Mouse (Mus musculus) MEL (cell line): ENCODE results near the gene Fermt2. TPM values are rescaled to one million over a fixed set of nuclear protein-coding genes. Genes with fewer than 3 reads are reported as not detected.
"Not testable (repeated sequence)": the region's sequence is repeated elsewhere in the genome, so short reads cannot be mapped to it uniquely, and the experiment has no call there.

Experiments used
- DNase-seq: peaks from one replicate; pipeline ENCODE4 v3.0.0; 2011; ENCODE audit warnings: low read depth, low spot score
- H3K27ac ChIP-seq: 2 replicates; pipeline ENCODE4 v1.5.1; 2012; ENCODE audit warnings: low read depth, mild to moderate bottlenecking, control low read depth, low read length, moderate library complexity; ENCODE audit not compliant: control insufficient read depth
- H3K27me3 ChIP-seq, 2 experiments: fragments of 150-350 bp in 1 of 2; sonication (generic) in 1 of 2; 2 replicates each; pipeline ENCODE4 v1.6.1; 2012; ENCODE audit warnings: low read length in 2 of 2, mild to moderate bottlenecking in 2 of 2, improper control_type of control experiment in 1 of 2, moderate library complexity in 1 of 2; ENCODE audit not compliant: insufficient read depth in 2 of 2, control insufficient read depth in 1 of 2
- H3K36me3 ChIP-seq, 2 experiments: 2 replicates each; pipeline ENCODE4 v1.6.1; 2012 to 2014; ENCODE audit warnings: low read length in 2 of 2, improper control_type of control experiment in 1 of 2, inconsistent platforms in 1 of 2, mild to moderate bottlenecking in 1 of 2; ENCODE audit not compliant: insufficient read depth in 2 of 2, control insufficient read depth in 1 of 2
- H3K4me1 ChIP-seq, 2 experiments: fragments of 150-350 bp in 1 of 2; sonication (generic) in 1 of 2; 2 replicates each; pipeline ENCODE4 v1.6.1; 2012; ENCODE audit warnings: low read length in 2 of 2, improper control_type of control experiment in 1 of 2, mild to moderate bottlenecking in 1 of 2; ENCODE audit not compliant: insufficient read depth in 2 of 2, control insufficient read depth in 1 of 2
- H3K4me3 ChIP-seq, 2 experiments: fragments of 150-350 bp in 1 of 2; sonication (generic) in 1 of 2; 2 replicates each; pipeline ENCODE4 v1.5.1; 2012; ENCODE audit warnings: low read depth in 2 of 2, low read length in 2 of 2, mild to moderate bottlenecking in 2 of 2, moderate library complexity in 2 of 2, control low read depth in 1 of 2, improper control_type of control experiment in 1 of 2; ENCODE audit not compliant: control insufficient read depth in 1 of 2, insufficient read depth in 1 of 2
- H3K79me2 ChIP-seq: 2 replicates; pipeline ENCODE4 v1.6.1; 2012; ENCODE audit warnings: mild to moderate bottlenecking, low read length, moderate library complexity; ENCODE audit not compliant: control insufficient read depth, poor library complexity, insufficient read depth
- H3K9ac ChIP-seq: 2 replicates; pipeline ENCODE4 v1.6.1; 2012; ENCODE audit warnings: low read depth, mild to moderate bottlenecking, control low read depth, low read length, moderate library complexity; ENCODE audit not compliant: control insufficient read depth, poor library complexity, severe bottlenecking
- H3K9me3 ChIP-seq: fragments of 150-350 bp; sonication (generic); replicated peaks from 2 replicates; pipeline ENCODE4 v1.6.1; 2012; ENCODE audit warnings: mild to moderate bottlenecking, low read length, improper control_type of control experiment, moderate library complexity; ENCODE audit not compliant: insufficient read depth
- BHLHE40 ChIP-seq: IDR thresholded peaks from 2 replicates; pipeline ENCODE4 v1.6.1; 2012; ENCODE audit warnings: low read depth, mild to moderate bottlenecking, inconsistent platforms, low read length, improper control_type of control experiment, borderline replicate concordance
- CHD2 ChIP-seq: IDR thresholded peaks from 2 replicates; pipeline ENCODE4 v1.6.1; 2011; ENCODE audit warnings: low read length, improper control_type of control experiment
- ELF1 ChIP-seq: IDR thresholded peaks from 2 replicates; pipeline ENCODE4 v1.6.1; 2014; ENCODE audit warnings: low read depth, mild to moderate bottlenecking, inconsistent platforms, low read length, improper control_type of control experiment, moderate library complexity
- ETS1 ChIP-seq: IDR thresholded peaks from 2 replicates; pipeline ENCODE4 v1.6.1; 2012; ENCODE audit warnings: low read depth, mild to moderate bottlenecking, inconsistent platforms, low read length, improper control_type of control experiment, moderate library complexity
- GABPA ChIP-seq: IDR thresholded peaks from 2 replicates; pipeline ENCODE4 v1.6.1; 2012; ENCODE audit warnings: low read depth, mild to moderate bottlenecking, inconsistent platforms, low read length, improper control_type of control experiment, moderate library complexity
- JUND ChIP-seq: IDR thresholded peaks from 2 replicates; pipeline ENCODE4 v1.6.1; 2011; ENCODE audit warnings: low read depth, mild to moderate bottlenecking, improper control_type of control experiment, low read length
- KAT2A ChIP-seq: conservative IDR thresholded peaks from 2 replicates; pipeline ENCODE4 v1.6.1; 2012; ENCODE audit warnings: low read depth, low read length, improper control_type of control experiment, inconsistent platforms
- MAZ ChIP-seq: IDR thresholded peaks from 2 replicates; pipeline ENCODE4 v1.6.1; 2012; ENCODE audit warnings: low read depth, mild to moderate bottlenecking, inconsistent platforms, low read length, improper control_type of control experiment
- MXI1 ChIP-seq: IDR thresholded peaks from 2 replicates; pipeline ENCODE4 v1.6.1; 2011; ENCODE audit warnings: mild to moderate bottlenecking, low read depth, low read length, improper control_type of control experiment
- MYB ChIP-seq: IDR thresholded peaks from 2 replicates; pipeline ENCODE4 v1.6.1; 2011; ENCODE audit warnings: mild to moderate bottlenecking, low read depth, low read length, improper control_type of control experiment
- MYC ChIP-seq: IDR thresholded peaks from 2 replicates; pipeline ENCODE4 v1.6.1; 2011; ENCODE audit warnings: low read depth, mild to moderate bottlenecking, low read length, improper control_type of control experiment, moderate library complexity
- NELFE ChIP-seq: IDR thresholded peaks from 2 replicates; pipeline ENCODE4 v1.6.1; 2011; ENCODE audit warnings: low read depth, low read length, improper control_type of control experiment
- NRF1 ChIP-seq: IDR thresholded peaks from 2 replicates; pipeline ENCODE4 v1.6.1; 2014; ENCODE audit warnings: low read depth, mild to moderate bottlenecking, inconsistent platforms, low read length, improper control_type of control experiment, moderate library complexity; ENCODE audit not compliant: poor library complexity, insufficient read depth, severe bottlenecking
- POLR2A ChIP-seq, 2 experiments: IDR thresholded peaks; 2 replicates each; pipeline ENCODE4 v1.6.1; 2011 to 2012; ENCODE audit warnings: low read length in 2 of 2, mild to moderate bottlenecking in 2 of 2, control low read depth in 1 of 2, improper control_type of control experiment in 1 of 2, low read depth in 1 of 2, moderate library complexity in 1 of 2; ENCODE audit not compliant: control insufficient read depth in 1 of 2, insufficient read depth in 1 of 2, poor library complexity in 1 of 2
- POLR2AphosphoS5 ChIP-seq: IDR thresholded peaks from 2 replicates; pipeline ENCODE4 v1.6.1; 2012; ENCODE audit warnings: low read depth, borderline replicate concordance, mild to moderate bottlenecking, inconsistent platforms, low read length, moderate library complexity, mixed read lengths
- RAD21 ChIP-seq: IDR thresholded peaks from 2 replicates; pipeline ENCODE4 v1.6.1; 2011; ENCODE audit warnings: mild to moderate bottlenecking, low read depth, low read length, improper control_type of control experiment
- RCOR1 ChIP-seq: IDR thresholded peaks from 2 replicates; pipeline ENCODE4 v1.6.1; 2012; ENCODE audit warnings: low read depth, mild to moderate bottlenecking, inconsistent platforms, low read length, improper control_type of control experiment
- SMC3 ChIP-seq: IDR thresholded peaks from 2 replicates; pipeline ENCODE4 v1.6.1; 2011; ENCODE audit warnings: low read depth, low read length, improper control_type of control experiment
- TBP ChIP-seq: IDR thresholded peaks from 2 replicates; pipeline ENCODE4 v1.8.0; 2011; ENCODE audit warnings: low read depth, low read length, improper control_type of control experiment
- UBTF ChIP-seq: IDR thresholded peaks from 2 replicates; pipeline ENCODE4 v1.6.1; 2012; ENCODE audit warnings: low read depth, mild to moderate bottlenecking, inconsistent platforms, low read length, improper control_type of control experiment, moderate library complexity, borderline replicate concordance; ENCODE audit not compliant: insufficient read depth
- USF1 ChIP-seq: IDR thresholded peaks from 2 replicates; pipeline ENCODE4 v1.6.1; 2014; ENCODE audit warnings: low read depth, mild to moderate bottlenecking, inconsistent platforms, low read length, improper control_type of control experiment, moderate library complexity
- USF2 ChIP-seq, 2 experiments: IDR thresholded peaks; 2 replicates each; pipeline ENCODE4 v1.6.1; 2011 to 2012; ENCODE audit warnings: improper control_type of control experiment in 2 of 2, low read length in 2 of 2, borderline replicate concordance in 1 of 2, inconsistent platforms in 1 of 2, low read depth in 1 of 2, mild to moderate bottlenecking in 1 of 2; ENCODE audit not compliant: insufficient read depth in 1 of 2
- ZKSCAN1 ChIP-seq: IDR thresholded peaks from 2 replicates; pipeline ENCODE4 v1.6.1; 2012; ENCODE audit warnings: low read depth, mild to moderate bottlenecking, inconsistent platforms, low read length, improper control_type of control experiment, moderate library complexity
- ZMIZ1 ChIP-seq: IDR thresholded peaks from 2 replicates; pipeline ENCODE4 v1.6.1; 2012; ENCODE audit warnings: low read depth, mild to moderate bottlenecking, inconsistent platforms, low read length, improper control_type of control experiment, moderate library complexity
- polyA plus RNA-seq, 2 experiments: library from polyadenylated mRNA; stranded (reverse) in 1 of 2; unstranded in 1 of 2; fragments of >175 nt in 1 of 2; fragments of >200 nt in 1 of 2; gene quantifications; 2 replicates each; pipeline versions ENCODE4 v1.2.1 to v1.2.4; 2012; ENCODE audit warnings: low replicate concordance in 2 of 2, low read depth in 1 of 2; ENCODE audit not compliant: insufficient read length in 2 of 2, insufficient read depth in 1 of 2, missing spikeins in 1 of 2
- total RNA-seq: library from RNA; depleted of rRNA; stranded (reverse); fragments of 300-350 nt; gene quantifications from 2 replicates; pipeline ENCODE4 v1.2.3, GENCODE M21; 2012

Fermt2 gene
- total and polyA plus RNA-seq, 3 experiments = not detected

GRCm38 (mm10) chr14:45483361-45483760 lies 46.6 kb downstream of the Fermt2 start:
- H3K4me1 ChIP-seq, H3K36me3 ChIP-seq, H3K27me3 ChIP-seq, DNase-seq, H3K79me2 ChIP-seq, H3K9me3 ChIP-seq, H3K9ac ChIP-seq, H3K4me3 ChIP-seq, H3K27ac ChIP-seq: not testable (repeated sequence)

GRCm38 (mm10) chr14:45478977-45479806 lies 50.7 kb downstream of the Fermt2 start:
- no peaks in the 10 kb centered on the region for H3K79me2 ChIP-seq
- no peak overlapping the region for H3K4me3 ChIP-seq
- DNase-seq = no peak
- H3K27me3 ChIP-seq = peaks cover 0 to 3% of the 10 kb centered on the region in 2 experiments; a peak in 1 of 4 replicates
- no peak overlapping the region for H3K27ac ChIP-seq
- no peak overlapping the region for H3K9ac ChIP-seq
- no peaks in the 10 kb centered on the region for H3K36me3 ChIP-seq
- H3K9me3 ChIP-seq = no peaks in the 10 kb centered on the region
- TF ChIP-seq CHD2 = no peak
- TF ChIP-seq RAD21 = no peak
- TF ChIP-seq SMC3 = no peak
- TF ChIP-seq POLR2AphosphoS5 = no peak
- no peak for TF ChIP-seq KAT2A
- no peak for TF ChIP-seq GABPA
- no peak for TF ChIP-seq POLR2A (IDR thresholded peaks at IDR 0.05; ENCODE audit: control insufficient read depth in 1 of 2, insufficient read depth in 1 of 2, low read depth in 1 of 2, low read length in 2 of 2, poor library complexity in 1 of 2)
- no peak for TF ChIP-seq USF1
- TF ChIP-seq JUND = no peak
- TF ChIP-seq ETS1 = no peak
- H3K4me1 ChIP-seq = no peaks in the 10 kb centered on the region

GRCm38 (mm10) chr14:45478515-45478914 lies 51.4 kb downstream of the Fermt2 start:
- Histone ChIP-seq H3K9me3 (no peaks in the 10 kb centered on the region), H3K9ac (no peak overlapping the region), H3K27me3 (peaks cover 0 to 3% of the 10 kb centered on the region in 2 experiments; a peak in 1 of 4 replicates), H3K4me3 (no peak overlapping the region), H3K36me3 (no peaks in the 10 kb centered on the region), H3K79me2 (no peaks in the 10 kb centered on the region), H3K4me1 (no peaks in the 10 kb centered on the region), H3K27ac (no peak overlapping the region)
- DNase-seq = no peak
- TF ChIP-seq NELFE = no peak
- no peak for TF ChIP-seq MYB
- no peak for TF ChIP-seq MYC
- no peak for TF ChIP-seq TBP
- TF ChIP-seq UBTF = no peak
- no peak for TF ChIP-seq USF2 (IDR thresholded peaks at IDR 0.05; ENCODE audit: borderline replicate concordance in 1 of 2, insufficient read depth in 1 of 2, low read depth in 1 of 2, low read length in 2 of 2)
- no peak for TF ChIP-seq ETS1
- TF ChIP-seq ZMIZ1 = no peak
- TF ChIP-seq MXI1 = no peak
- no peak for TF ChIP-seq MAZ
- no peak for TF ChIP-seq RCOR1
- TF ChIP-seq GABPA = no peak
- no peak for TF ChIP-seq ELF1
- no peak for TF ChIP-seq NRF1
- TF ChIP-seq POLR2AphosphoS5 = no peak
- no peak for TF ChIP-seq ZKSCAN1
- TF ChIP-seq BHLHE40 = no peak
- no peak for TF ChIP-seq RAD21
- no peak for TF ChIP-seq SMC3
